Mouse (Mus musculus) urinary bladder, postnatal 10 days (tissue): Measurements from ENCODE around the gene Erbb3.

ENCODE experiments used
- DNase-seq: peaks from one replicate; pipeline ENCODE4 v3.0.0; 2022; ENCODE audit warnings: low spot score

Gene Erbb3

DNA sequence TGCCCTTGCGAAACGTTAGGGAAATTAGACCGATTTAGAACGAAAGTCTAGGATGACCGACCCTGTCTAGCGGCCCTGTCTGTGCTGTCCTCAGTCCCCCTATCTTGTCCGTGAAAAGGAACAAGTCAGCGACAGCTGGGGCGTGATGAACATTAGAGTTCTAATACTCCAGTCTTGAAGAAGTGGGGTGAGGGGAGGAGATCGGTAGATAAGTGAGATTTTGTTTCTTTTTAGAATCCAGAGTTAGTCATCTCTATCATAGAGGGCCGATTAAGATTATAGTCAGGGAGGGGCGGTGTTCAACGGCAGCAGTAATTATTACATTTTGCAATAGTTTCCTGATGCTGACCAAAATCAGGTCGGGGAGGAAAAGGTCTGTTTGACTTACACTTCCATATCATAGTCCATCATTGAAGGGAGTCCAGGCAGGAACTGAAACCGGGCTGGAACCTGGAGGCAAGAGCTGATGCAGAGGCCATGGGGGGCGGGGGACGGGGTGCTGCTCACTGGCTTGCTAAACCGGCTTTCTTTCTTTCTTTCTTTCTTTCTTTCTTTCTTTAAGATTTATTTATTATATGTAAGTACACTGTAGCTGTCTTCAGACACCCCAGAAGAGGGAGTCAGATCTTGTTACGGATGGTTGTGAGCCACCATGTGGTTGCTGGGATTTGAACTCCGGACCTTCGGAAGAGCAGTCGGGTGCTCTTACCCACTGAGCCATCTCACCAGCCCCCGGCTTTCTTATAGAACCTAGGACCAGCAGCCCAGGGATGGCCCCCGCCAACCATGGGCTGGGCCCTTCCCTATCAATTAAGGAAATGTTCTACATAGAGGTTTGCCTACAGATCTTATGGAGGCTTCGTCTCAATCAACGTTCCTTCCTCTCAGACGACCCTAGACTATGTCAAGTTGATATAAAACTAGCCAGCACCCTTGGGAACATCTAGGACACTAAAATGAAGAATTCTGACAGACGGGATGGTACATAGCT lies 62.8 kb downstream of the Erbb3 start:
- DNase-seq, result no peak

DNA sequence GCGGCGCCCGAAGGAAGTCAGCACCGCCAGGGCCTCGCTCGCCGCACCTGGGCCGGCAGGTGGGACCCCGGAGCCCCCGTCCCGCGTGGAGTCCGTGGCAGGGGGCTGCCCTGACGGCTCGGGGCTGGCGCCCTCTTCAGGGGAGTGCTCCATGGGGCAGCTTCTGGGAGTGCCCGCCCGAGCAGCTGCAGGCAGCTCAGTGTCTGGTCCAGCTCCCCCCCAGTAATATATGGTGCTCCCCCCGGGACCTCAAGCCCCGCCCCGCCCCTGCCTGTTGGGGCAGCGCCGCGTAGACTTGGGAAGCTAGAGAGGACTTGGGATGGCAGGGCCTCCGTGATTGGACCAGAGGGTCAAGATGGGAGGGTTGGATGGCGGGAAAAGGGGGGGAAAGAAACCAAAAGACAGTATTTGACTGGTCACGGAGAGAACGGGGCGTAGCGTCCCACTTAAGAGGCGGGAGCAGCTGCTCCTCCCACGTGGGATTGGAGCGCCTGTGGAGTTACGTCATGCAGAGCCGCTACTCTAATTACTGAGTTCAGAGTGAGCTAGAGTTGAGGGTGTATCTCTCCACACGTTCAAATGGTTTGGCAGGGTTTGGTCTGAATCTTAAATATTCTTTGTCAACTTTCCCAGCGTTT lies 63.7 kb downstream of the Erbb3 start, which contains the start of gene Esyt1:
TSS of gene Esyt1 (minus strand) at position 201 of the 638 bp plus-strand sequence.
- DNase-seq, result peak; percentile 71

DNA sequence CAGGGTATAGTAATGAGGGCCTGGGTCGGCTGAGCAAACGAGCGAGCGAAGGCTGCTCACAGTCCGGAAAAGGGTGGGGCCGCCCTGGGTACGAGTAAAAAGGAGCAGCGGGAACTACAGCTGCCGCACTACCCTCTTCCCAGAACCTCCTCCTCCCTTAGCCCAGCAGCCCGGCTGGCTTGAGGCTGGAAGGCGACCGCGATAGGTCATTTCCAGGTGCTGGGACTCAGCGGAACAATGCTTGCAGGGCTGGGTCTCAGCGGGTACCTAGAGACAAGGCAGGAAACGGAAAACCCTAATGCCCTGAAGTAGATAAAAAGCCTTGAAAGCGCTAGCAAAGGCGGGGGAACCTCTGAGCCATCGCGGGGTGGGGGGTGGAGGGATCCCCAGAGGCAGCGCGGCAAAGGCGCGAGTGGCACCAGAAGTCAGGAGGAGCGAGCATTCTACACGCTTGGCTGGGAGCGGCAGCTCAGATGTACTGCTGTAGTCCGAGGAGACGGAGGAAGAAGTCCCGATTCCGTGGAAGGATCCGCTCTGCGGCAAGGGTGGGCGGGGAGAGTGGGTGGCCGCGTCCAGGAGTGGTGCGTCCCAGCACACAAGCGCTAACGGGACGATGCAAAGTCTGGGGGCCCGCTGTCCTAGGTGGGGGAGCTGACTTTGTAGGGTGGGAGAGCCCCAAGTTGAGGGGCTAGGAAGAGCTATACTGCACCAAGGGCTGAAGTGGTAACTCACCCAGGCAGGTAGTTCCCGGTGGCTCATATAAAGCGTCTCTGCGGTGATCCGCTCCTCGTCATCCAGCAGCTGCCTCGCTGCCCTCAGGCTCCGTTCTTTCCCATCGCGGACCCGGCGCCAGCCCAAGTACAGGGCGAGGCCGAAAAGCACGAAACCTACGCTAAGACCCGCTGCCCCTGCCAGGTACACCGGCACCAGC lies 64.5 kb downstream of the Erbb3 start:
- DNase-seq, result no peak

DNA sequence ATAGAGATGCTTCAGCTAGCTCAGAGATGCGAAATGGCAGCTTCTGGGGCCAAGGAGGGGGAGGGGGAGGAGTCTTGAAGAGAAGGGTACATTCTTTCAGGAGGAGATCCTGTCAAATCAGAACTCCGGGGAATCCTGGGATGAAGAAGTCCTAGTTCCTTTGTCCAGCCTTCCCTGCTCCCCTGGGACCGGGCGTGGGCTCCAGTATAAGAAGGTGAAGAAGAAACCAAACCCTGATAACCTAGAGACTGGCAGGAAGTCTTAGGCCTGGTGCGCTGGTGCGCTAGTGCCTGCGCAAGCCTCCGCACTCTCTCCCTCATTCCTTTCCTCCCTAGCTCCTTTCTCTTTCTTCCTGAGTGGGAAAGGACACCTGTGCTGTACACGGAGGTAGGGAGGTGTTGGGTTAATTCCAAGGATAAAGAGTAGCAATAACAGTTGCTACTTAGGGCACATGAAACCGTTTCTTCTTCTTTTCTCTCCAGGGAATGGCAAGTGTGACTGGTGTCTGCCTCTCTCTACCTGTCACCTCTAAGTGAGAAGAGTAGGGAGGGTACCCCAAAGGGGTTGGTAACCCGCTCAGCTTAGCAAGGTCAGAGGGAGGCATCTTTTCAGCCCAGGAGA lies 65.2 kb downstream of the Erbb3 start:
- DNase-seq, result no peak

DNA sequence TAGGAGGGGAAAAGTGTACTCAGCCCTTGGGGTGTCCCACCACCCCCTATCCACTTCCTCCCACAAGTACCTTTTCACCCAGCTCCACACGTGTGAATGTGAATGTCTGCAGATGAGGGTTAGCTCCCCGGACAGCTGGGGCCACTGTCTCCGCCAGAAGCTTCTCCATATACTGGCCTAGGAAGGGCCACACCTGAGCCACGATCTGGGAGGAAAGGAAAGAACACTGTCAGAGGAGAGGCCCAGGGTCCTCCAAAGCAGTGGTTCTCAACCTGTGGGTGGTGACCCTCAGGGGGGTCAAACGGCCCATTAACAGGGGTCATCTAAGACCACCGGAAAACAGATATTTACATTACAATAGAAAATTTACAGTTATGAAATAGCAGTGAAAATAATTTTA lies 67.1 kb downstream of the Erbb3 start:
- DNase-seq, result no peak

DNA sequence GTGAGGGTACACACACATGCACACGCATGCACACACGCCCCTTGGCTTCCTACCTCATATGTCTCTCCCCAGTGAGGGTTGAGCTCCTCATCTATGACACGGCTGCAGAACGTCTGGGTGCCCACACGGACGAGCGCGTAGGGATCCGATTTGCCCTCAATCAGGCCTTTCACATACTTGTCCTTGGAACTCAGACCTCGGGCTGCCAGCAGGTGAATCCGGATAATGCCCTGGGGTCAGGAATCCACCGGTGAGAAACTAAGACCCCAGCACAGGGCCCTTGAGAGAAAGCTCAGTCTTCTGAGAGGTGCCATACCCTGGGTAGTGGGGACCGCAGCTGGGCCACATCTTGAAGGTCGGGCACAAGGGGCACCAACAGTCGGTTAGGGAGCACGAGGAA lies 68.9 kb downstream of the Erbb3 start:
- no peak for DNase-seq

DNA sequence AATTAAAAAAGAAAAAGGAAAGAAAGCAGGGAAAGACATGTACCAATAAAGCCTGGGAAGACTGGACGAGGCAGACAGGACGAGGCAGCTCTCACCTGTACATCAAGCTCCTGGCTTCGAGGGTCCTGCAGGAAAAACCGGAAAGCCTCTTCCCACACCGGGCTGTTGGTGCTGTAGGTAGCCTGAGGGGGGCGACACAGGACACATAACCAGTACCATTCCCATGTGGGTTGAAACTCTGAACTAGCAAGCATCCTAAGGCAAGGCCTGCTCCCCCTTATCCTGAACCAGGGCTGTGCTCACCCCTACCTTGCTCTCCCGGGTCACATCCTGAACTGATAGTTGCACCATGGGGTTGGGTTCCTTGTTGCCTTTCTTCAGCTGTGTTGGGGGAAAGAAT lies 70.6 kb downstream of the Erbb3 start:
- DNase-seq, result no peak
